Mouse (Mus musculus) frontal cortex, adult (tissue): ENCODE data around the gene Prn.
A peak's percentile ranks its signal among the peaks of the same experiment; 100 is the strongest.

Experiments used
- ATAC-seq: cut with Nextera tagmentation; 2 replicates; pipeline ENCODE4 v1.9.2; 2017; ENCODE audit warnings: mild to moderate bottlenecking, moderate library complexity, mixed read lengths; ENCODE audit not compliant: low TSS enrichment

Prn gene

DNA sequence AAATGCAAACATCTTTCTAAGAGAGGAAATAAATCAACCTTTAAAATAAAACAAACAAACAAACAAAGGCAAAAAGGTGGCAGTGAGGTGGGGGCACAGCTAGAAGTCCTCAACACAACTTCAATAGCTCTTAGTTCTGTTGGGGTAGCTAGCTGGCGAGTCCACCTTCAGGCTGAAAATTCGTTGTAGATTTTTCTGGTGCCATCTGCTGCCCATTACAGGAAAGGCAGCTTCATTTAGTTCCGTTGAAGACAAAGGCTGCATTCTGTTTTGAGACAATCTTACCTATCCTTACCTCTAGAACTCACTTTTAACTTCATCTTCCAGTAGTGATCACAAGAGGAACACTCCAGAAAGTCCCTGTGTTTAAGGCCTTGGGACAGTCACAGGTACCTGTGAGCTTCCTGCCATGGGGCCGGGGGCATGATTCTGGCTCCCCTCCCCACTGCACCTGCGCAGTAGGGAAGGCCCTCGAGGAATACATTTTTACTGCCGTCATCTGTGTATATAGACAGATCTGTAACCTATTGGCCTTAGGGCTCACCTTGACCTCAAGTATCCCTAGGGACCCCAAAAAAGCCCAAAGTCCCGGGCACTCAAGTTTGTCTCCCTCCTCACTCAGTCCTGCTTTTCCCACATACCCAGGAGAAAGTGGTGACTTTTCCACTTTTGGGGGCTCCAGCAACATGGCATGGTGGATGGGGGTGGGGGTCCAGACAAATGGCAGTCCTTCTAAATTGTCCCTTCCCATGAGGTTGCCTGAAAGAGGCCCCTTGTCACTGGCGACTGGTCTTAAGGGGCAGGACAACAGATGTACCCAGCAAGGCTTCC lies 40.2 kb downstream of the Prn start:
- peak; percentile 51; the same call in 1 of the 2 replicates for ATAC-seq

- no peak for ATAC-seq
Measured at GRCm38 (mm10) chr2:131950598-131951095, 40.9 kb downstream of the Prn start, which contains the start of gene Prnd. Gene Prnd, plus strand, starts transcription at chr2:131950861.

DNA sequence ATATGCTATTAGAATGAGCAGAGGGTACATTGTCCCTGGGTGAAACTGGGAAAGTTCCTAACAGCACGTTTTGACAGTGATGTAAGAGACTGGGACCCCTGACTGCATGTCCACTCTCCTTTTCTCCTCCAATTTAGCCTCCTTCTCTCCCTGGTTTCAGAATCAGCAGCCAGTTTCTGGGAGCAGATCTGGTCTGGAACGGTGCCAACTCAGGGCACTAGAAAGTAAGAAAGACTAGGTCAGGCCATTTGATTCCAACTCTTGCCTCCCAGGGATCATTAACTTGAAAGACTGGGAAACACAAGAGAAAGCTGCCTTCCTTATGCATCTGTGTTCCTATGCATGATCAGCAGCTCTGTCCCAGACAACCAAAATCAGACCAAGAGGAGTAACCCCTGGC lies 42.7 kb downstream of the Prn start:
- ATAC-seq, result no peak

DNA sequence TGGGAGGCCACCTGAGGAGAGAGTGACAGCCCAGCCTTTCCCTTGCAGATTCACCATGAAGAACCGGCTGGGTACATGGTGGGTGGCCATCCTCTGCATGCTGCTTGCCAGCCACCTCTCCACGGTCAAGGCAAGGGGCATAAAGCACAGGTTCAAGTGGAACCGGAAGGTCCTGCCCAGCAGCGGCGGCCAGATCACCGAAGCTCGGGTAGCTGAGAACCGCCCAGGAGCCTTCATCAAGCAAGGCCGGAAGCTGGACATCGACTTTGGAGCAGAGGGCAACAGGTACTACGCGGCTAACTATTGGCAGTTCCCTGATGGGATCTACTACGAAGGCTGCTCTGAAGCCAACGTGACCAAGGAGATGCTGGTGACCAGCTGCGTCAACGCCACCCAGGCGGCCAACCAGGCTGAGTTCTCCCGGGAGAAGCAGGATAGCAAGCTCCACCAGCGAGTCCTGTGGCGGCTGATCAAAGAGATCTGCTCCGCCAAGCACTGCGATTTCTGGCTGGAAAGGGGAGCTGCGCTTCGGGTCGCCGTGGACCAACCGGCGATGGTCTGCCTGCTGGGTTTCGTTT lies 43.3 kb downstream of the Prn start:
- 0 out of 2 replicates have a peak, but pooled peaks have one; percentile 29 for ATAC-seq

DNA sequence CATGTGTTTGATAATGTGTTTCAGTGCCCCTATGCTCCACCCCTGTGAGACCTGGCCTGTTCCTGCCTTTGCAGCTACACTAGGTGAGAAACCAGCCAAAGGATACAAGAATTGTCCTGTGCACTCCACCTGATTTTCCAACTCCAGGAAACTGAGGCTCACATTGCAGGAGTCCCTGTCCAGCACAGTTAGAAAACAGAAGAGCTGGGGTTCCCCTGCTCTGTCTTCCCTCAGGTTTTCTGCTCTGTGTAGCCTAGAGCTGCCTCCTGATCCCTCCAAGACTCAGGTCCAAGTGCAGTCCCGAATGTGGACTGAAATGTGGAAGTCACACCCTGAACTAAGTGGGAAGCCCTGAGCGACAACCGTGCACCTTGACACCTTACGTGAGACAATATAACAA lies 44.0 kb downstream of the Prn start:
- no peak for ATAC-seq

GRCm38 (mm10) chr2:131954835-131955234 lies 45.1 kb downstream of the Prn start:
- no peak for ATAC-seq

- ATAC-seq, result peak; percentile 73; the same call in 1 of the 2 replicates
Measured at GRCm38 (mm10) chr2:131955264-131955663, 45.5 kb downstream of the Prn start.

DNA sequence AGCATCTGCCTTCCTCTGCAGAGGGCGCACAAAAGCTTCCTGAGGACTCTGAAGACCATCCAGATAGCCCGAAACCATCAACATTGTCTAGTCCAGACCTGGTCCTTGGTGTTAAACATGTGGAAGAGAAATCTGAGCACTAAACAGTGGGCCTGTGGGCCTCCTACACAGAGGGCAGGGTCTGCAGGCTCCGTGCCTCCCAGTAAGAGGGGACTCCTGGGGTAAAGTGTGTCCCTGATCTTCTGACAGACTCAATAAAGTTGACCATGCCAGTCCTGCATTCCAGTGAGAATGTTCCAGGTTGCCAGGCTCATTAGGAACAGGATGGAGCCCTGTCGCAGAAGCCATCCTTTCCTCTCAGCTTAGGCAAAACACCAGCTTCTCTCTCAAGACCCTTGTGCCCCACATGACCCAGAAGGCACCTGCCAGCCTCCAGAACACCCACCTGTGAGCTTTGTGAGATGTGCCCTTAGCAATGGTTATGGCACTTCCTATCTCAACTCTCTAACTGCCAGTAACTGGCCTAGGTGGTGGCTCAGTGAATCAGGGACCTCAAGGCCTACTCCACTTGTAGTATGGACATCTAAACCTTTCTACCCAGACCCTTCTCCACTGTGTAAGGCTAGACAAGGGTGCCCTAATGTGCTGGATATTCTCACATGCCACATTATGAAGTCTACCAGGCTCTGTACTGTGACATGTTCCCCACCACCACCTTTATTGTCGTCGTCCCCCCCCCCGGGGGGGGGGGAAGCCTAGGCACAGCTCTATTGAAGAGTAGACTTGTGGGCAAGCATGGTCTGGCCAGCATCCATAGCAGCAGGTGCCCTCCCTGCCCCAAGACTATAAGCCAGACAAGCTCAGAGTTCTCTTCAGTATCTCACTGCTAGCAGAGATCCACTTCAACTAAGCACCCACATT lies 46.8 kb downstream of the Prn start:
- no peak for ATAC-seq

- ATAC-seq, result no peak
Measured at GRCm38 (mm10) chr2:131957731-131958222, 48.0 kb downstream of the Prn start.

DNA sequence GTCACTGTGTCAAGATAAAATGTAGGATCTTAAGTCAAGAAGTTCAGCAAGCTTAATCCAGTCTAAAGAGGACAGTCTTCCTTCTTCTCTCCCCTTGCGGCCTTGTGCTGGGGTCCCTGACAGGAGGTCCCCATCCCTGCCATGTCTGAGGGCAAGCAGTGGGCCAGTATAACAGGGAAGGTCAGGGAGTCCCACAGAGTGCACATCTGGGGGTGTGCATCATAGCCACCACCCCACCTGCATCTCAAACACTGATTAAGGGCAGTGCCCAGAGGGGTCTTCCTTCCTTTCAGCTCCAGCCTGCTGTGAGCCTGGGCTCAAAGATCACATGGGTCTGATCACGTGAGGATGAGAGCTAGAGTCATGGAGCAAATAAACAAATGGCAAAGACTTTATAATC lies 51.9 kb downstream of the Prn start:
- ATAC-seq, result no peak

DNA sequence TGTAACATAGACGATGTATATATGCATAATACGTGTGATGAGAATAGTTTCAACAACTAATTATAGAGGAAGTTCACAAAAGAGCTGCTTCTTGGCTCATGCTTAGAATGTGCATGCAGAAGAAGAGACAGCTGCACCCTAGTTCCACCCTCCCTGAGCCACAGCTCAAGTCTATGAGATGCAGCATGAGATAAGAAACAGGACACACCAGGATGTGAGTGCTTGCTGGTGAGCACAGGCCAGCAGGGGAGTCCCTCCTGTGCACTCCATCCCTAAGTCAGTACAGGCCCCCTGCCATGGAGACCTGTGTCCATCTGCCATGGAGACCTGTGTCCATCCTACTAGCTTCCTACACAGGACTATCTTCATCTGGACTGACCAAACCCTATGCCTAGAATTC lies 60.8 kb downstream of the Prn start:
- ATAC-seq, result peak; percentile 77

DNA sequence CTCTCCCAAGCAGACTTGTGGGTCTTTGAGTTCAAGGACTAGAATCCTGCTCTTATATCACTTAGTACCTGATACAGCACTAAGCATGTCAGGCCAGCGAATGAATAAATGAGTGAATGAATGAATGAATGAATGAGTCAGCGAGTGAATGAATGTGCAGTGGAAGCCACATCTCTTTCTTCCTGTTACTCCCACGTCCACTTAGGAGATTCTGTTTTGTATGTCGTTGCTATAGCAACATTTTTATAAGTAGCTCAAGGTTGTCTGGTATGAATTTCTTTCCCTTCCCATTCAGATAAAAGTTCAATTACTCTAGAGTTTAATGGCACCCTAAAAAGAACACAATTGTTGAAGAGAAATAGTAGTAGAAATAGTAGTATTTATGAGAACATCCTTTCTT lies 61.3 kb downstream of the Prn start:
- ATAC-seq, result peak; percentile 89

DNA sequence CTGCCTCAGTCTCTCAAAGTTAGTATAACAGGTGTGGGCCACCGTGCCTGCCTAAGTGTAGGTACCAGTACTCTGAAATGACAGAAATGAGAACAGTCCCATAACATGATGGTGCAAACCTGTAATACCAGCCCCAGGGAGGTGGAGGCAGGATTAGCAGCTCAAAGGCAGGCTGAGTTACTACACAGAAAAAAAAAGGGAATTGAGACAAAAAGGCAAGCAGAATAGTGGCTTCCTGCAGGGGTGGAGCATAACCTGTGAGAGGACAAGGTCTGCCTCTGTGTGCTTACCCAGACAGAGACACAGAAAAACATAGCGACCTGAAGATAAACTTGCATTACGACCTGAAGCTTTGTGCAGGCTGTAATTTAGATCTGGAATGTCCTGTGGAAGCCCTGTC lies 66.9 kb downstream of the Prn start:
- ATAC-seq, result no peak

DNA sequence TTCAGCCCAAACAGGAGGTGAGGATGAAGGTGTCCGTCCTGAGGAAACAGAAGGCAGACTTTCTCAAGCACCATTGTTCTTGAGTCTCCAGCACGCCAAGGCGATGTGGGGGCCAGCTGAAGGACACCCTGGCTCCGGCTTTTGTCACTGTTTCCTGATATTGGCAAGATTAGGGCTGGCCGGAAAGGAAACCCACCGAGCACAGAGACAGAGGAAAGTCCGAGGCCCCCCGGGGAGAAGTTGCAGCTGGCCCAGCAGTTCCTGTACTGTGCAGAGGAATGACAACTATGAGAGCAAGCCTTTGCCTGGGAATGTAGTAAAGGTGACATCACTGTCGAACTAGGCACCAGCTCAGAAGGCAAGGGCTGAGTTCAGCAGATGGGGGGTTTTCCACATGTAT lies 71.1 kb downstream of the Prn start:
- no peak for ATAC-seq

GRCm38 (mm10) chr2:131982546-131983196 lies 72.9 kb downstream of the Prn start:
- ATAC-seq, result peak; percentile 95

DNA sequence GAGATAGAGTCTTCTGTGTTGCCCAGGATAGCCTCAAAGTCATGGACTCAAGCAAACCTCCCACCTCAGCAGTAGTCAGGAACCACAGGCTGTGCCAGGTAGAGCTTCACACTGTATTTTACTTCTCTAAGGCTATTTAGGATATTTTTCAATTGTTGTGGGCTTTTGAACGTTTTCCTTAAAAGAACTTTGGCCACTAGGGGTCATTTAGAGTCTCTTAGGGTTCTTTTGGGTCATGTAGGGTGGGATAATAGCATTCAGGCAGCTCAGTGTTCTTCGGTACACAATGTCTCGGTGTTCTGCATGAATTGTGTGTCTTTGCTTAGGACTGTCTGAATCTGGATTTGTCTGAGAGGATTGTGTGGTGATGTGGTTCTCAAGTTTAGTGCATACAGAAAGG lies 78.2 kb downstream of the Prn start:
- no peak for ATAC-seq

DNA sequence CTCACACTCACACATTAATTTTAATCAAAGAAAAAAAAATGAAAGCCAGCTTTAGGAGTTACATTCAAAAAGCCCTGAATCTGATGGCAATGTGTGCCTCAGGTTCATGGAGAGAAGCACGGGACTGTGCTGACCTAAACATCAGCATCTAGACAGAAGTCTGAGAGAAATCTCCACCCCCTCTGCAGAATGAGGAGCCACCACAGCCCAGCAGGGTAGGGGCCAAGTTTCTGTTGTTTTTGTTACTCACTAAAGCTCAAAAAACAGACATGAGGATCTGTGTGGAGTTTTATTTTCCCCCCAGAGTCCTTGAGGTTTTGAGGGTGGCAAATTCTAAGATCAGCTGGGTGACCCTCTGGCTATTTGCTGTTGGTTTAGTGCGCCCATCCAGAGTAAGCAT lies 78.8 kb downstream of the Prn start:
- ATAC-seq, result no peak

- peak; percentile 38 for ATAC-seq
Measured at GRCm38 (mm10) chr2:131992487-131992886, 82.7 kb downstream of the Prn start.

DNA sequence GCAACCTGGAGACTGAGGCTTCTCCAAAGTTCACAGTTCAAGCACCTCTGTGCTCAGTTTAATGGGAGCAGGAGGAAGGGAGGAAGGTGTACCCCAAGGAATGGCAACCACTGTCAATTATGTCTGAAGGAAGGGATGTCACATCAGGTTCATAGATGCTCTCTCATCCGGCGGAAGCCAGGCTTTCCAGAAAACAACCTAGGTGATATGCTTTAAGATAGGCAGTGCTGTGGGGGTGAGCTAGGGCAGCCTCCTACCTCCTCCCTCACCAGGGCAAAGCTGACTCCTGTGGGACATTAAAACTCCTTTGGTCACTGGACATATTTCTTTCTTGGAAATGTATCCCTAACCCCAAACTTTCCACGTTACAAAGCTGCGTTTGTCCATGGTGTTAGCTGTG lies 83.4 kb downstream of the Prn start:
- no peak for ATAC-seq

GRCm38 (mm10) chr2:131993563-131994088 lies 83.9 kb downstream of the Prn start:
- ATAC-seq, result no peak

DNA sequence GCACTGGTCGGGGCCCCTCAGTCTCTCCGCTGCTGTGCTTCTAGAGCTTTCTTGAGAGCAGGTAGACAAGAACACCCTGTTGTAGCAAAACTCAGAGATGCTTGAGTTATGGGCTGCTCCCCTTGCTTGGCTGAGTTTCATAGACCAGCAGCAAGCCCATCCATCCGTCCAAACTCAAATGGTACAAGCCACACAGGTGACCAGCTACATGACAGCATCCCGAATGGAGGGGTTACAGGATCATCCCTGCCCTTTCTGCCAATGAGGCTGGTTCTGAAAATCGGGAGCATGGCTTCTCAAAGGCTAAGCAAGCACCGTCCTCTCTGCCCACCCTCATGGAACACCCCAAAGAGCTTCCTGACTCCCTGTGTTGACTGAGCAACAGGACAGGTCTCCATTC lies 85.2 kb downstream of the Prn start:
- ATAC-seq, result no peak
